Mouse (Mus musculus) bone marrow, adult 2 months (tissue): ENCODE results near the gene Phxr2. TPM values are rescaled to one million over a fixed set of nuclear protein-coding genes. Genes with fewer than 3 reads are reported as not detected.
"Not testable (repeated sequence)": the region's sequence is repeated elsewhere in the genome, so short reads cannot be mapped to it uniquely, and the experiment has no call there.

Experiments
- H3K27ac ChIP-seq: fragments of 200-500 bp; 2 replicates; pipeline ENCODE4 v1.5.1; 2012; ENCODE audit warnings: low read depth, mild to moderate bottlenecking, control low read depth, inconsistent platforms, low read length; ENCODE audit not compliant: control insufficient read depth, poor library complexity, insufficient read depth
- H3K4me1 ChIP-seq: fragments of 200-500 bp; 2 replicates; pipeline ENCODE4 v1.6.1; 2011; ENCODE audit warnings: low read length; ENCODE audit not compliant: control insufficient read depth, insufficient read depth
- H3K4me3 ChIP-seq: fragments of 200-500 bp; replicated peaks from 2 replicates; pipeline ENCODE3; 2011; ENCODE audit warnings: mild to moderate bottlenecking, low read depth, low read length, control low read depth; ENCODE audit not compliant: control insufficient read depth
- CTCF ChIP-seq: fragments of 200-500 bp; IDR thresholded peaks from 2 replicates; pipeline ENCODE4 v1.5.1; 2011; ENCODE audit warnings: low read length, control low read depth; ENCODE audit not compliant: control insufficient read depth, insufficient read depth
- POLR2A ChIP-seq: fragments of 200-500 bp; IDR thresholded peaks from 2 replicates; pipeline ENCODE4 v1.6.1; 2011; ENCODE audit warnings: low read depth, mild to moderate bottlenecking, control low read depth, low read length, borderline replicate concordance; ENCODE audit not compliant: control insufficient read depth
- WGBS: fragments of 180-500 bp; shearing (Covaris S2); methylation state at CpG from one replicate; pipeline ENCODE4 v1.1.7; 2018; 5-methylcytosine and 5-hydroxymethylcytosine counted together
- polyA plus RNA-seq: library from polyadenylated mRNA; stranded (reverse); fragments of >200 nt; gene quantifications from 2 replicates; pipeline ENCODE4 v1.2.4, GENCODE M21; 2011; ENCODE audit warnings: low replicate concordance; ENCODE audit not compliant: missing spikeins, insufficient read depth, insufficient read length

Phxr2 gene
- polyA plus RNA-seq, 1 experiment, result not detected

GRCm38 (mm10) chr10:99164871-99165477, 38.8 kb upstream of the Phxr2 start:
- Histone ChIP-seq H3K4me1 (peaks cover 4% of the 10 kb centered on the region; the same call in 1 of the 2 replicates), H3K4me3 (no peak overlapping the region), H3K27ac (no peak overlapping the region)
- TF ChIP-seq CTCF (peak; percentile 9; the same call in 1 of the 2 replicates), POLR2A (no peak)
- WGBS, result 28% methylated on average over 13 of the region's 13 CpGs

DNA sequence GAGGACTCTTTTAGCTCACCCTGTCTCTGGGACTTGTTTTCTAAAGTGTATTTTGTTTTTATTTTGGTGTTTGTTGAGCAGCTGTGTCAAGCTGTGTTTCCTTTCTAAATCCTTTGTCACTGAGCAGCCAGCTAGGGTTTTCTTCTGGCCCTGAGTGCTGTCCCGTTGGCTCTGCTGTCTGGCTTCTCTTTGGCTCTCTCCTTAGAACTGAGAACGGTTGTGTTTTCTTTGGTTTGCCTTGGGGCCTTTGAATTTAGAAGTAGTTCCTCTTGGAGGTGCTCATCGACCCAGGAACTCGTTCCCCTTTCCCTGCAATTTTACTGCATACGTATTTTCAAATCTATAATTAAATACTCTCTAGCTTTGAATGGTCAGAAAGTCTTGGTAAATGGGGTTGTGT, 36.9 kb upstream of the Phxr2 start:
- 78% methylated on average over 5 of the region's 5 CpGs for WGBS
- H3K4me1 ChIP-seq, result peaks cover 2% of the 10 kb centered on the region; the same call in 1 of the 2 replicates
- H3K4me3 ChIP-seq, result no peak overlapping the region
- TF ChIP-seq POLR2A (no peak), CTCF (no peak)
- no peak overlapping the region for H3K27ac ChIP-seq

DNA sequence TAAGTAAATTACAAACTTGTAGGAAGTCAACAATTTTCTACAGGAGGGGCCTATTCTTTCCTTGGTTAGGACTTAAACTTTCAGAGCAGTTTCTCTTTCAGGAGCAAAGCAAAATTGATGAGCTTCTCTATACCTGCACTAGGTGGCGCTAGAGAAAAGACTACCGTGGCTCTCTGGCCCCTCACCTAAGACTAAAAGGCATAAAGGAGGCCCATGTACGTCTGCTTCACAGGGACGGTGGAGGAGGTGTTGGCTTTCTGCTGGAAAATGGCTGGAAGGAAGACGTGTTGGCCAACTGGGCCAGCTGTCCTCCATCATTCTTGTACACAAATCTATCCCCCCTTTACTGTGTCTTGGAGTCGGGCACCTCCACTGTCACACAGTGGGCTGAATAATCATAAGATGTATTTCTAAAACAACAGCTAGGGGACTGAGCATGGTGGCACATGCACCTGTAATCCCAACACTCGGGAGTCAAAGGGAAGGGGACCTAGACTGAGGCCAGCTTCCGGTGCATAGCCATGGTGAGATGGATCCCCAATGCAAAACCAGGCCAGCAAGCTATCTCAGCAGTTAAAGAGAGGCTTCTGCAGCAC, 36.0 kb upstream of the Phxr2 start:
- 42% methylated on average over 8 of the region's 8 CpGs for WGBS
- peaks cover 2% of the 10 kb centered on the region; the same call in 1 of the 2 replicates for H3K4me1 ChIP-seq
- TF ChIP-seq POLR2A (no peak), CTCF (peak; percentile 68)
- no peak overlapping the region for H3K27ac ChIP-seq
- H3K4me3 ChIP-seq, result no peak overlapping the region

- 56% methylated on average over 10 of the region's 10 CpGs for WGBS
- H3K27ac ChIP-seq, H3K4me1 ChIP-seq, H3K4me3 ChIP-seq: not testable (repeated sequence)
Observed at GRCm38 (mm10) chr10:99157697-99158096, 31.6 kb upstream of the Phxr2 start.

DNA sequence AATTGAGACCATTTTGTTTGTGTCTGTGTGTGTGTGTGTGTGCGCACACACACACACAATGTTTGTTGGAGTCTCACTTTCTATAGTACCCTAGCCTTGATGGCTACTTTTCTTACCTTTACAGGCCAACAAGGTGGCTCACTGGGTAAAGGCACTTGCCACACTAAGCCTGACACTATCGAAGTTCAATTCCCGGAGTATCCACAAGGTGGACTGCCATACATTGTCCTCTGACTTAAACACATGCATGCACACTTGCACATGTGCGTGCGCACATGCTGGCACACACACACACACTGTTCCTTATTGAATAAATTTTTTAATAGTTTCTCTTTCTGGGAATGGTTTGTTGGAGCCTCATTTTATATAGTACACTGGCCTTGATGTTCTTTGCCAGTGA, 30.7 kb upstream of the Phxr2 start:
- WGBS, result 81% methylated on average over 5 of the region's 5 CpGs
- TF ChIP-seq POLR2A, result no peak
- peak; percentile 25; the same call in 1 of the 2 replicates for TF ChIP-seq CTCF
- H3K4me3 ChIP-seq, result no peak overlapping the region

DNA sequence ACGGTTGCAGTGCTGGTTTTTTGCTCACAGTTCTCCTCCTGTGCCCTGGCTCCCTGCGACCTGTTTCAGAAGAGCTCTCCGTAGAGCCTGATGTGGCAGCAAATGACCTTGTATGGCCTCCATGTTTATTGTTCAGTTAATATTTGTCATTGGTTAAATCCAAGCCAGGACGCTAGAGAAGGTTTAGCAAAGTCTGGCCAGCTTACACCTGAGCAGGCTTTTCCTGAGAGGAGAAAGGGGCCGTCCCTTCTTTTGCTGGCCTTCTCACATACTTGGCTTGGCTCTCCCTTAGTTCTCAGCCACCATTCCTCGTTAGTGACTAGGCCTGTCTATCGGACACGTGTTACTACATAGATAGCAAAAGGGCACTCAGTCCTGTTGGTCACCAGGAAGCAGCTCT, 28.5 kb upstream of the Phxr2 start:
- no peak overlapping the region for H3K4me3 ChIP-seq
- WGBS, result 88% methylated on average over 8 of the region's 8 CpGs
- TF ChIP-seq POLR2A, result no peak
- TF ChIP-seq CTCF, result no peak
- no peaks in the 10 kb centered on the region for H3K4me1 ChIP-seq
- no peak overlapping the region for H3K27ac ChIP-seq

More for the DNA sequence above, 30.7 kb upstream of the Phxr2 start:
- Histone ChIP-seq H3K4me1 (no peaks in the 10 kb centered on the region), H3K27ac (no peak overlapping the region)

- H3K27ac ChIP-seq, result no peak overlapping the region
- 77% methylated on average over 6 of the region's 6 CpGs for WGBS
- no peak overlapping the region for H3K4me3 ChIP-seq
- no peaks in the 10 kb centered on the region for H3K4me1 ChIP-seq
- TF ChIP-seq CTCF, result peak; percentile 55
- no peak for TF ChIP-seq POLR2A
Observed at GRCm38 (mm10) chr10:99152063-99152462, 25.9 kb upstream of the Phxr2 start.

DNA sequence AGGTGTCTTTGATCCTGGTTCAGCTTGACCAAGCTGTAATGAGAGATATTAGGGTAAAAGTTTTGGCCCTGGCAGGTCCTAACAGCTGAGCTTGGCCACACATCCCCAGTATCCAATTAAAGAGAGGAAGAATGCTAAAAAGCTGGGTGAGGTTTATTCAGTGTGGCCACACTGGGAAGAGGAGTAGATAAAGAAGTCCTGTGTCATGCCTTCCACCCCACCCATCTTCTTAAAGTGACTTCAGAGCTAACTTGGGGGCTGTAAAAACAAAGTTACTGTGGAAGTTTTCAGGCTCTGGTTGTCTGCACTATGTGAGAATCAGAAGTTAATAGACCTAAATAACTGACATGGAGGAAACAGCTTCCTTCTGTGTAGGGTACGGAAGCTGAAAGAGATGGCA, 25.5 kb upstream of the Phxr2 start:
- WGBS, result 84% methylated on average over 1 of the region's 1 CpGs
- no peaks in the 10 kb centered on the region for H3K4me1 ChIP-seq
- no peak overlapping the region for H3K27ac ChIP-seq
- TF ChIP-seq POLR2A (no peak), CTCF (no peak)
- H3K4me3 ChIP-seq, result no peak overlapping the region

DNA sequence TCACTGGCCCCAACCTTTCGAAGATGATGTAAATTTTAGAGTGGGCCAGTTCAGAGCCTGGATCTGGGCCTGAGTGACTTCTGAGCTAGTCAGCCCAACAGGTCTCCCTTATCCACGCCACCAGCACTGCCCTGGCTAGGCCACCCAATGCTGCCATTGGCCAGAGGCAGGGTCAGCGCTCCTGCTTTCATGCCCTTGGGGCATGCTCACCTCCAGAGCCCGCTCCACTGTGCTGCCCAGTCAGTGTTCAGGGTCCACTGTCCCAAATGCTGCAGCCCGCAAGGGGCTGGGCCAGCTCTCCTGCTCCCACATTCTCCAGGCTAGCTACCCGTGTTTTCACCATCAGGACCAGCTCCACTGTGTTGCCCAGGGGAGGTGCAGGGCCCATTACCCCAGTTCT, 23.9 kb upstream of the Phxr2 start:
- 88% methylated on average over 6 of the region's 6 CpGs for WGBS
- Histone ChIP-seq H3K4me3 (no peak overlapping the region), H3K4me1 (no peaks in the 10 kb centered on the region), H3K27ac (no peak overlapping the region)
- TF ChIP-seq POLR2A (no peak), CTCF (no peak)
